Mouse (Mus musculus) G1E (cell line): Measurements from ENCODE around the gene Qrich2.

ENCODE experiments used
- CTCF ChIP-seq: IDR thresholded peaks from 2 replicates; pipeline ENCODE4 v1.5.1; 2012; ENCODE audit warnings: low read depth, low read length, inconsistent platforms, mixed read lengths
- GATA1 ChIP-seq: IDR thresholded peaks from 2 replicates; pipeline ENCODE4 v1.6.1; 2012; ENCODE audit warnings: borderline replicate concordance, low read length, inconsistent platforms, mixed read lengths
- GATA2 ChIP-seq: IDR thresholded peaks from 2 replicates; pipeline ENCODE4 v1.6.1; 2012; ENCODE audit warnings: low read depth, low read length, inconsistent platforms, borderline replicate concordance
- POLR2AphosphoS5 ChIP-seq: IDR thresholded peaks from 2 replicates; pipeline ENCODE4 v1.6.1; 2012; ENCODE audit warnings: low read depth, low read length, inconsistent platforms; ENCODE audit not compliant: insufficient replicate concordance
- TAL1 ChIP-seq: conservative IDR thresholded peaks from 2 replicates; pipeline ENCODE4 v1.6.1; 2012; ENCODE audit warnings: low read depth, low read length, inconsistent platforms, mixed read lengths

- TF ChIP-seq GATA1 (no peak), CTCF (no peak), GATA2 (no peak), TAL1 (no peak), POLR2AphosphoS5 (no peak)
These were observed 22.1 kb downstream of the Qrich2 start for GRCm38 (mm10) chr11:116443935-116444334.
